Mouse (Mus musculus): ENCODE data around the gene Phospho1. TPM values are rescaled to one million over a fixed set of nuclear protein-coding genes. Genes with fewer than 3 reads are reported as not detected.
A peak's percentile ranks its signal among the peaks of the same experiment; 100 is the strongest.

The Phospho1 gene
- polyA plus RNA-seq, 1 experiment from 2014 or later = not detected

DNA sequence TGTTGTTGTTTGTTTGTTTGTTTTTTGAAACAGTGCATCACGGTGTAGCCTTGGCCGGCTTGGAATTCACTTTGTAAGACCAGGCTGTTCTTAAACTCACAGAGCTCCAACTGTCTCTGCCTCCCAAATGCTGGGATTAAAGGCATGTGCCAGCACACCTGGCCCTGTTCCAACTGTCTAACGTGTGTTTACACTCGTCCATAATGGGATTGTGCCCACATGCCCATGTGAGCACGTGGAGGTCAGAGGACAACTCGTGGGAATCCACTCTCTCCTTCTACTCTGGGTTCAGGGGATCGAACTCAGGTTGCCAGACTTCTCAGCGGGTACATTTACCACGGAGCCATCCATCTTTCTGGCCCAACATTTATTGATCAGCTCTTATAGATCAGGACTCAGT is 8.9 kb upstream of the Phospho1 start:
- 85% methylated on average over 9 of the region's 9 CpGs for WGBS

DNA sequence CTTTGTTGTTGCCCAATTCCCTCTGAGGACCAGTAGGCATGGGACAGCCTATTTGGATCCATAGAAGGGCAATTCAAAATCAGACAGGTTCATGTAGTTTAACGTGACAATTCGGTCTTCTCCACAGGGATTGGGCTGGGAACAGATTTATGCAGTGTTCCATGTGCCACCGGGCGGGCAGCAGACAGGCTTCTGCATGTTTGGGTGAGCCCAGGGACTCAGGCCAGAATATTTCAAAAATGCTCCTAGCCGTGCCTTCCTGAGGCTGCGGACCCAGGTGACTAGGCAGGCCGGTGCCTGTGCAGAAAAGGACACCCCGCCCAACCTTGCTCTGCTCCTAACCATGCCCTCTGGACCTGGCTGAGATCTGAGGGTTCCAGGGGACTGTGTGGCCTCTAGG is 5.2 kb upstream of the Phospho1 start:
- DNase-seq (ENCODE audit: extremely low spot score, low spot score) = no peak
- Histone ChIP-seq H3K9me3 (no peaks in the 10 kb centered on the region), H3K27ac (no peak overlapping the region), H3K36me3 (replicated peaks) (no peaks in the 10 kb centered on the region), H3K27me3 (ENCODE audit: poor library complexity, severe bottlenecking) (peaks cover 28% of the 10 kb centered on the region), H3K4me3 (no peak overlapping the region), H3K4me1 (peaks cover 13% of the 10 kb centered on the region)
- 90% methylated on average over 8 of the region's 8 CpGs for WGBS

More for the DNA sequence above, 8.9 kb upstream of the Phospho1 start:
- H3K4me3 ChIP-seq = no peak overlapping the region
- H3K36me3 ChIP-seq (replicated peaks) = no peaks in the 10 kb centered on the region
- H3K9me3 ChIP-seq = no peaks in the 10 kb centered on the region
- H3K27ac ChIP-seq = no peak overlapping the region
- peaks cover 4% of the 10 kb centered on the region for H3K4me1 ChIP-seq
- DNase-seq (ENCODE audit: extremely low spot score, low spot score) = no peak
- 0 out of 2 replicates have a peak, but pooled peaks cover 5% of the 10 kb centered on the region for H3K27me3 ChIP-seq (ENCODE audit: poor library complexity, severe bottlenecking)

DNA sequence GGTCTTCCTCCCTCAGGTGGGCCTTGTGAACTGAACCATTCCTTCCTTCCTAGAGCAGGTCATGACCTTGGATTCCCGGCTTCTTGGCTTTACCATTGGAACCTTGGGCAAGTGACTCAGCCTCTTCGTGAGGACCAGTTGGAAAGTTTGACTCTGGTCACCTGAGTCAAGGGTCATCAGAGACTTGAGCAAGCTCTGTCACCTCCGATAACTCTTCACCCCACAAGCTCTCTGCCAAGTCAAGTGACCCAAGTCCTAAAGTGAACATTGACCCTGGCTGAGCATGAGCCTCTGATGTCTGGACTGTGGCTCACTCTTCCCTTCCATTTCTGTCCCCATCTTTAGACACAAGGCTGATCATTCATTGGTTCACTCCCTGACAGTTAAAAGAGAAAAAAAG is 2.8 kb upstream of the Phospho1 start:
- no peak overlapping the region for H3K4me3 ChIP-seq
- peaks cover 50% of the 10 kb centered on the region for H3K27me3 ChIP-seq (ENCODE audit: poor library complexity, severe bottlenecking)
- H3K27ac ChIP-seq = no peak overlapping the region
- H3K4me1 ChIP-seq = peaks cover 27% of the 10 kb centered on the region
- WGBS = 93% methylated on average over 3 of the region's 3 CpGs
- H3K36me3 ChIP-seq (replicated peaks) = no peaks in the 10 kb centered on the region
- DNase-seq (ENCODE audit: extremely low spot score, low spot score) = no peak
- H3K9me3 ChIP-seq = no peaks in the 10 kb centered on the region

DNA sequence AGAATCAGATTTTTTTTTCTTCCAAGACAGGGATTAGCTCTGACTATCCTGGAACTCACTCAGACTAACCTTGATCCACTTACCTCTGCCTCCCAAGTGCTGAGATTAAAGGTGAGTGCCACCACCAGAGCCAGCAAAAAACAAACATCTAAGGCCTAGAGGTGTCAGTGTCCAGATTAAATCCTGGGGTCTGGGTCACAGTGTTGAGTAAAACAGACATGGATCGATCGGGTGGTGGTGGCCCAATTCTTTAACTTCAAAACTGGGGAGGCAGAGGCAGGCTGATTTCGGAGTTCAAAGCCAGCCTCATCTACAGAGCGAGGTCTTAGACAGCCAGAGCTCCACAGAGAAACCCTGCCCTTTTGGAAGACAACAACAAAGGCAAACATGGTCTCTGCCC is 1.9 kb upstream of the Phospho1 start:
- Histone ChIP-seq H3K4me3 (no peak overlapping the region), H3K9me3 (no peaks in the 10 kb centered on the region), H3K27ac (no peak overlapping the region), H3K4me1 (peaks cover 27% of the 10 kb centered on the region), H3K27me3 (ENCODE audit: poor library complexity, severe bottlenecking) (peaks cover 59% of the 10 kb centered on the region), H3K36me3 (replicated peaks) (no peaks in the 10 kb centered on the region)
- DNase-seq (ENCODE audit: extremely low spot score, low spot score) = no peak
- WGBS = 96% methylated on average over 4 of the region's 4 CpGs

DNA sequence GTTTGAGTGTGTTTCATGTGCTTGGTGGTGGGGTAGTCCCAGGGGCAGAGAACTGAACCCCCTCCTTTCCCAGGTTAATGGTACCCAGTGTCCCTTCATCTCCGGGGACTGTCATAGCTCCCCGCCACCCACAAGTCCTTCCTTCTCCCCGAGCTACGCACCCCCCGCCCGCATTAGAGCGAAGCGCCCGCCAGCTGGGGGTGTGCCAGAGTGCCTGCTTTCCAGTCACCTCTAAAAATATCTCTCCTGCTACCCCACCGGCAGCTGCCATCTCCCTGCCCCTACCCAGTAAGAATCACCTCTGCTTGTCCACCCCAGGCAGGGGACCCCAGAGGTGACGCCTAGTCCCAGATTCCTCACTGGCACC is 561 bp downstream of the Phospho1 start:
- H3K27me3 ChIP-seq (ENCODE audit: poor library complexity, severe bottlenecking) = peaks cover 84% of the 10 kb centered on the region
- no peaks in the 10 kb centered on the region for H3K9me3 ChIP-seq
- no peaks in the 10 kb centered on the region for H3K36me3 ChIP-seq (replicated peaks)
- peak overlapping the region; percentile 87 for H3K27ac ChIP-seq
- H3K4me1 ChIP-seq = peaks cover 29% of the 10 kb centered on the region
- DNase-seq (ENCODE audit: extremely low spot score, low spot score) = no peak
- 1% methylated on average over 11 of the region's 11 CpGs for WGBS
- peak overlapping the region; percentile 82 for H3K4me3 ChIP-seq

DNA sequence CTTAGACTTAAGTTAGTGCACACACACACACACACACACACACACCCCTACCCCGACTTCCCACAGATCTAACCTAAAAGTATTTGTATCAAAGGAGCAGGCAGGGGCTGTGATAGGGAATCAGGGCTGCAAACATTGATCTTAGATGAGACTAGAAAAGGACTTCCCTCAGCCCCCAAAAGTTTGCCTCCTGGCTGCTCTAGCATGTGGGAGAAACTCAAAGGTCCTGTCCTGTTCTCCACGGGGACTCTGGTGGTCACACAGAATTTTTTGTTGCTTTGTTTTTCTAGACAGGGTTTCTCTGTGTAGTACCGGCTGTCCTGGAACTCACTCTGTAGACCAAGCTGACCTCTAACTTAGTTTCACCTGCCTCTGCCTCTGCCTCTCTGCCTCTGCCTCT is 1.3 kb downstream of the Phospho1 start:
- Histone ChIP-seq H3K4me1 (peaks cover 37% of the 10 kb centered on the region), H3K27me3 (ENCODE audit: poor library complexity, severe bottlenecking) (peaks cover 91% of the 10 kb centered on the region), H3K36me3 (replicated peaks) (no peaks in the 10 kb centered on the region), H3K27ac (no peak overlapping the region), H3K9me3 (no peaks in the 10 kb centered on the region), H3K4me3 (peak overlapping the region; percentile 82; the same call in 1 of the 2 replicates)
- WGBS = 68% methylated on average over 3 of the region's 3 CpGs
- DNase-seq (ENCODE audit: extremely low spot score, low spot score) = no peak

DNA sequence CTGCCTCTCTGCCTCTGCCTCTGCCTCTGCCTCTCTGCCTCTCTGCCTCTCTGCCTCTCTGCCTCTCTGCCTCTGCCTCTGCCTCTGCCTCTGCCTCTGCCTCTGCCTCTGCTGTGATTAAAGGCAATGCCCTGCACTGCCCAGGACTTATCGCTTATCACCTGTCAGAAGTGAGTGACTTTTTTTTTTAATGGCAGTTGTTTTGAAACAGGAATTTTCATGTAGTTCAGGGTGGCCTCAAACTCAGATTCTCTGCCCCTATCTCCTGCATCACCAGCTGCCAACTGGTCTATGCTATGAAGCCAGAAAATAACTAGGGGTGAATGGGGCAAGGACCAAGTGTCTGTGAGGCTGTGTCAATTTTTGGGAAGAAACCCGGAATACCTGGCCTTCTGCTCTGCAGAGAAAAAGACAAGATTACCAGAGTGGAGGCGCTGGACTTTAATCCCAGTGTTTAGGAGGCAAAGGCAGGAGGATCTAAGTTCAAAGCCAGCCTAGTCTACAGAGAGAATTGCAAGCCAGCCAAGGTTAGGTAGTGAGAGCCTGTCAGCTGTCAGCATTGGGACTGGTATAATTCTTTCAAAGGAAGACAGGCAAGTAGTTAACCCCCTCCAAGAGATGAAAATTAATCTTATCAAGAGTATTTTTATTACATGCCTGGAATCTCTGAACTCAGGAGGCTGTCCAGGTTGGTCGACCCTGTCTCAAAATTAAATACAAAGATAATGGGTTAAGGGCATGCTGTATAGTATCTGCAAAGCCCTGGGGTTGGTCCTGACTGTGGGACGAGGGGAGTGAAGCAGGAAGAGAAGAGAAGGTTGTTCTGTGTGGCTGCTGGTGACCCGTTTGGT is 2.2 kb downstream of the Phospho1 start:
- Histone ChIP-seq H3K4me3 (no peak overlapping the region), H3K4me1 (peaks cover 46% of the 10 kb centered on the region), H3K27me3 (ENCODE audit: poor library complexity, severe bottlenecking) (peaks cover 95% of the 10 kb centered on the region), H3K27ac (no peak overlapping the region), H3K36me3 (replicated peaks) (no peaks in the 10 kb centered on the region), H3K9me3 (no peaks in the 10 kb centered on the region)
- no peak for DNase-seq (ENCODE audit: extremely low spot score, low spot score)
- 64% methylated on average over 6 of the region's 6 CpGs for WGBS

DNA sequence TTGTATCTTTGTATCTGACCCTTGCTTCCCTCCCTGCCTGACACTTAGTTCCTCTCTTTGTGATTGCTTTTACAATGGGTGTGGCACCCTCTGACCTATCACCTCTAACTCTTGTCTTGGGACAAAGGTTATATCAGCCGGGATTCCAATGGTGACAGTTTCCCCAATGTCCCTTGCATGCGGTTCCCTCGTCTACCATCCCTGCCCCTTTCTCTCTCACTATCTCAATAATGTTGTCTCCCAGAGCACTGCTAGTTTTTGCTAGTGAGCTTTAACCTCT is 2.8 kb downstream of the Phospho1 start:
- H3K9me3 ChIP-seq = no peaks in the 10 kb centered on the region
- peaks cover 52% of the 10 kb centered on the region for H3K4me1 ChIP-seq
- peaks cover 96% of the 10 kb centered on the region for H3K27me3 ChIP-seq (ENCODE audit: poor library complexity, severe bottlenecking)
- 41% methylated on average over 3 of the region's 3 CpGs for WGBS
- DNase-seq (ENCODE audit: extremely low spot score, low spot score) = no peak
- no peak overlapping the region for H3K27ac ChIP-seq
- no peaks in the 10 kb centered on the region for H3K36me3 ChIP-seq (replicated peaks)
- no peak overlapping the region for H3K4me3 ChIP-seq

DNA sequence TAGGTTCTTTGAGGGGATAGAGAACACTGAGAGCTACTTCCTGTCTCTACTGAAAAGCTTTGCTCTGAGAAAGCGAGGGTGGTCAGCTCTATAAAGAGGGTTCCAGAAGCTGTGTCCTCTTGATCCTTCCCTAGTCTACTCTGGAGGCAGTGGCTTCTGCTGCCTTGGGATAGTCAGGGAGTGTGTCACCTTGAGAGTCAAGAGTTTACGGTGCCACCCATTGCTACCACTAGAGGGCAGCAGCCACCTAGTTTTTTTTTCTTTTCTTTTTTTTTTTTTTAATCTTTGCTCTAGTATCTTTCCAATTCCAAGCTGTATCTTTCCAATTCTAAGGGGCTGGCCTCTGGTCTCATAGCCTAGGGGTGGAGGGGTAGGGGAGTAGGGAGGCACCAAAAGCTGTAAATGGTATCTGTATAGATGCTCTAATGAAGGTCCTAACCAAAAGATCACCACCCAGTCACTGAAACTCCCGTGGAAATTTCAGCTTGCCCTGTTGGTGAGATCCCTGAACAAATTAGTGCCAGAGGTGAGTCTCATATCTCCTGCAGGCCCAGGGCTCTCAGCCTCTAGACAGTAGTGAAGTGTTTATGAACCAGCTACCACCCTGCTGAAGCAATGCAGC is 3.3 kb downstream of the Phospho1 start:
- 21% methylated on average over 3 of the region's 3 CpGs for WGBS
- H3K27ac ChIP-seq = no peak overlapping the region
- no peaks in the 10 kb centered on the region for H3K9me3 ChIP-seq
- no peaks in the 10 kb centered on the region for H3K36me3 ChIP-seq (replicated peaks)
- H3K27me3 ChIP-seq (ENCODE audit: poor library complexity, severe bottlenecking) = peaks cover 96% of the 10 kb centered on the region
- DNase-seq (ENCODE audit: extremely low spot score, low spot score) = peak; percentile 49
- no peak overlapping the region for H3K4me3 ChIP-seq
- peaks cover 56% of the 10 kb centered on the region for H3K4me1 ChIP-seq

DNA sequence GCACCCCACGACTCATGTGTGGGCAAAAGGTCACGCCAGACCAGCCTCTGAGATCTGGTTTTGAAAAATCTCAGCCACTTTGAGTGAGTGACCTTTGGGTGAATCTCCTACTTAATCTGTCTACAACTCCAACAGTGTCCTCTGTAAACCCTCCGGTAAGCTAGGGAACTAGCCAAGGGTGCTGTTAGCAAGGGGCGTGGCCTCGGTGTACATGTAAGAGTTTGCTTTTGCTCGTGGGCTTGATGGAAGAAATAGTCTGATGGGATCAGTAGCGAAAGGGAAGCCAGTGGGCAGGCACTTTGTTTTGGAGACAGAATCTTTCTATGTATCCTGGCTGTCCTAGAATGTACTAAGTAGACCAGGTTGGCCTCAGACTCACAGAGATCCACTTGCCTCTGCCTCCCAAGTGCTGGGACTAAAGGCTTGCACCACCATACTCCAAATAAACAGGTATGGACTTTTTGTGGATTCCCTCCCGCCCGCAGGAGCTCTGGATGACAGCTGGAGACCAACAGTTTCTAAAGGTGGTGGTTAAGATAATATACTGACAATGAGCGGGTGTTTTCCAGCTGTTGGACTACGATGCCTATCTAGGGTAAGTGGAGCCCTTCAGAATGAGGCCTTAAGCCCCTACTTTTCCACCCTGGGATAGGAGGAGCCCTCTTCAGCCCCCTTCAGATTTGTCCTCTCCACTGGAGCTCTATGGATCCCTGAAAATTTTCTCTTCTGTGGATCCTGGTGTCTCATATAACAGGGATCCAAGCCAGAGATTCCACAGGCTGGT is 4.1 kb downstream of the Phospho1 start:
- 81% methylated on average over 11 of the region's 11 CpGs for WGBS
- H3K36me3 ChIP-seq (replicated peaks) = no peaks in the 10 kb centered on the region
- peaks cover 58% of the 10 kb centered on the region for H3K4me1 ChIP-seq
- H3K9me3 ChIP-seq = no peaks in the 10 kb centered on the region
- H3K27me3 ChIP-seq (ENCODE audit: poor library complexity, severe bottlenecking) = peaks cover 96% of the 10 kb centered on the region
- no peak overlapping the region for H3K27ac ChIP-seq
- no peak for DNase-seq (ENCODE audit: extremely low spot score, low spot score)
- no peak overlapping the region for H3K4me3 ChIP-seq

DNA sequence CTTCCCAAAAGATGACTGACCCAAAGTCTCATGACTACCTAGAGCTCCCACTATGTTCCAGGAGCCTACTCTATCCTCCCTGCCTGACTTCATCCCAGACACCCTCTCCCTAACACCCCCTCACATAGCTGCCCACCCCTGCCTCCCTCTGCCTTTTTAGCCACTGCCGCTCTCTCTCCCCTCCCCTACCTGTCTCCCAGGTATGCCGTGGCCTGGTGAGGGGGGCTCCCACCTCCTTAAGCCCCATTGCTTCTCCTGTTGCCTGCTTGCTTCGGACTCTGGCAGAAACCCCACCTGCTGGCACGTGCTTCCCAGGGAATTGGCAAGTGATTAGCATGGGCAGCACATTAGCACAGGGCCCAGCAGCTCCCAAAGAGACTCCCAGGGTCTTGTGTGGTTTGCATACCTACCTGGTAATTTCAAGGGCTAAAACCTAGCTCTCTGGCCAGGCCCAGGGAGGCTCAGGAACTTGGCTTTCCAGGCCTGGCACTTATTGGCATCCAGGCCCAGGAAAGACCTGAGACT is 5.3 kb downstream of the Phospho1 start:
- H3K27me3 ChIP-seq (ENCODE audit: poor library complexity, severe bottlenecking) = peaks cover 100% of the 10 kb centered on the region
- H3K27ac ChIP-seq = no peak overlapping the region
- H3K4me1 ChIP-seq = peaks cover 60% of the 10 kb centered on the region
- 32% methylated on average over 4 of the region's 4 CpGs for WGBS
- no peak for DNase-seq (ENCODE audit: extremely low spot score, low spot score)
- no peaks in the 10 kb centered on the region for H3K36me3 ChIP-seq (replicated peaks)
- no peaks in the 10 kb centered on the region for H3K9me3 ChIP-seq
- H3K4me3 ChIP-seq = no peak overlapping the region

DNA sequence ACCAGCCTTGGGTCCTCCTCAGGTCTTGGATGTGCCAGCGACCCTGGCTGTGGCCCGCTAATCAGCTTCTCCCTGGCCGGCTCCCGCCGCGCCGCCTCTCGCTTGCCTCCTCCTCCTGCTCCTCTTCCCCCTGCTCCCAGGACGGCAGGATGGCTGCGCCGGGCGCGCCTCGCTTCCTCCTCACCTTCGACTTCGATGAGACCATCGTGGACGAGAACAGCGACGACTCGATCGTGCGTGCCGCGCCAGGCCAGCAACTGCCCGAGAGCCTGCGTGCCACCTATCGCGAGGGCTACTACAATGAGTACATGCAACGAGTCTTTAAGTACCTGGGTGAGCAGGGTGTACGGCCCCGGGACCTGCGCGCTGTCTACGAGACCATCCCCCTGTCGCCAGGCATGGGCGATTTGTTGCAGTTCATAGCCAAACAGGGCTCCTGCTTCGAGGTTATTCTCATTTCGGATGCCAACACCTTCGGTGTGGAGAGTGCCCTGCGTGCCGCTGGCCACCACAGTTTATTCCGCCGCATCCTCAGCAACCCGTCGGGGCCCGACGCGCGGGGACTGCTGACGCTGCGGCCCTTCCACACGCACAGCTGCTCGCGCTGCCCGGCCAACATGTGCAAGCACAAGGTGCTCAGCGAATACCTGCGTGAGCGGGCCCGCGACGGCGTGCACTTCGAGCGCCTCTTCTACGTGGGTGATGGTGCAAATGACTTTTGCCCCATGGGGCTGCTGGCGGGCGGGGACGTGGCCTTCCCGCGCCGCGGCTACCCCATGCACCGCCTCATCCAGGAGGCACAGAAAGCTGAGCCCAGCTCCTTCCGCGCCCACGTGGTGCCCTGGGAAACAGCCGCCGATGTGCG is 6.3 kb downstream of the Phospho1 start:
- no peaks in the 10 kb centered on the region for H3K36me3 ChIP-seq (replicated peaks)
- DNase-seq (ENCODE audit: extremely low spot score, low spot score) = peak; percentile 32
- H3K27me3 ChIP-seq (ENCODE audit: poor library complexity, severe bottlenecking) = peaks cover 100% of the 10 kb centered on the region
- 3% methylated on average over 80 of the region's 80 CpGs for WGBS
- no peak overlapping the region for H3K27ac ChIP-seq
- peak overlapping the region; percentile 36 for H3K4me3 ChIP-seq
- peaks cover 60% of the 10 kb centered on the region for H3K4me1 ChIP-seq
- no peaks in the 10 kb centered on the region for H3K9me3 ChIP-seq

All from forebrain, embryonic 10.5 days (tissue).